Mouse (Mus musculus): ENCODE measurements at regions not wholly inside any gene's neighbourhood (a gene's known extent, or its start where the extent isn't known, plus 50 kb on each side); places are given as distances from the start of the nearest gene placed in this dataset.

DNA sequence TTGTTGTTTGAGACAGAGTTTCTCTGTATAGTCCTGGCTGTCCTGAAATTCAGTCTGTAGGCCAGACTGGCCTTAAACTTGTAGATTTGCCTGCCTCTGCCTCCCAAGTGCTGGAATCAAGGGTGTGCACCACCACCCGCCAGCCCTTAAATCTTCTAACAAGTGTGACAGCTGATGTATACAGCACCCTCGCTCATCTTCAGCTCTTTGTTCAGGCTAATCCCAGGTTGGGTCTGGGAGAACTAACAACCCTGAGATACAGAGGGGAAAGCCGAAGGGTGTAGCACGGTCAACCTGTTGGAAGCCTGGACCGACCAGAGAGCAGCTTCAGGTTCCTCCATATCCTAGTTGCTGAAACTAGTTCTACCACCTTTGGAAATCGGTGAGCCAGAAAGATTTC, 99.0 kb downstream of the Tmem30b start:
- in situ Hi-C loops (cut with MboI, MseI), result loop anchor here (5.0 kb wide), 1 partner anchor 345 kb away; no protein-coding TSS in a partner anchor

DNA sequence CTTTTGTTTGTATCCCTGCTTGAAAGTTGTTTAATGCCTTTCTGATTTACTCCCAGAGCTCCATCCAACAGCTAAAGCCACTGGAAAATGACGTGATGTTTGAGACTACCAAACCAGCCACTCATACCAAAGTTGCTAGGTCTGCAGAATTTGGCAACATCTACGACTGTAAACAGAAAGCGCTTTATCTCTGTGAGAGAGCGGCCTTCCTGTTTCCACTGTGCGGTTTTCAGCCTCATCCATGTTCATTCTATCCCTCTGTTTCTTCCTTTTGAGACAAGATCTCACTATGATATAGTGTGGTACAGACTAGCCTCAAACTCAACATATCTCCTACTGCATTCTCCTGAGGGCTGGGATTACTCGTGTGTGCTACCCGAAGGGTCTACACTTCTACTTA, 100.0 kb downstream of the Tmem30b start:
- in situ Hi-C loops (cut with MboI, MseI), result loop anchor here (5.0 kb wide), 1 partner anchor 344 kb away; no protein-coding TSS in a partner anchor

- in situ Hi-C loops (cut with MboI, MseI), result loop anchor here (5.0 kb wide), 1 partner anchor 343 kb away; no protein-coding TSS in a partner anchor
These were observed 100.6 kb downstream of the Tmem30b start for GRCm38 (mm10) chr12:73445562-73445961.

- in situ Hi-C loops (cut with MboI, MseI), result loop anchor here (5.0 kb wide), 1 partner anchor 343 kb away; no protein-coding TSS in a partner anchor
These were observed 101.1 kb downstream of the Tmem30b start for GRCm38 (mm10) chr12:73445128-73445527.

GRCm38 (mm10) chr12:73441326-73441725, 104.9 kb downstream of the Tmem30b start:
- in situ Hi-C loops (cut with MboI, MseI), result no loop called here

- in situ Hi-C loops (cut with MboI, MseI), result no loop called here
These were observed 111.5 kb downstream of the Tmem30b start for GRCm38 (mm10) chr12:73434684-73435083.

- in situ Hi-C loops (cut with MboI, MseI), result no loop called here
These were observed 113.6 kb downstream of the Tmem30b start for GRCm38 (mm10) chr12:73432546-73432945.

DNA sequence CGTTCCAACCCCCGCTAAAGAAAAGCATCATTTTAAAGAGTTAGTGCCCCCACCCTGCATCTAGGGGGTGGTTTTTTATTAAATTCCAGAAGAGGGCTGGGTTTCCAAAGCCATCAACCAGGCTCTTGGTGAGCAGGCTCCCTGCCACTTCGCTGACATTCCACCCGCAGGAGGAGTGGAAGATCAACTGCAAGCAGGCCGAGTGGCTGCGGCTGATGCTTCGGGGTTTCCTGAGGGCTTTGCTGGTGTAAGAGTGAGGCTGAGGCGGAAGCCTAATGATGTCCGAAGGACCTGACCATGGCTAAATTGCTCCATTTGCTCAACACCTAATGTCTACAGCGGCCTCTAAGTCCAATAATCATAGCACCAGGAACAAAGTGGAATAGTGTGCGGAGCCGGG, 118.0 kb downstream of the Tmem30b start:
- in situ Hi-C loops (cut with MboI, MseI), result no loop called here

DNA sequence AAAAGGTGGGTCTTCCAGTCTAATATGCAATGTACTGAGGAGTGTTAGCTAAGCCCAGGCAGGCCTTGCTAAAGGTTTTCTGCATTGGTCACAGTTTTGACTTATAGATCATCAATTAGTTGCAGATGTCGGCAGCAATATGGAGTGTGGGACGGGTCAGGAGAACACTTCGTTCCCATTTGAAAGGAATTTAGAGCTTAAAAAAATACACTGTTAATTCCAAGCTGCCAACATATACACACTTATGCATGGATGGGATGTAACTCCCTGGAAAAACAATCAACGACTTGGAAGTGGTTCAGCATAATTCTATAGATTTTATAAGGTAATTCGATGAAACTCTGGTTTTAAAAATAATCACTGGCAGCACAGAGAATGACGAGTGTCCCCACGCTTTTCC, 121.4 kb downstream of the Tmem30b start:
- in situ Hi-C loops (cut with MboI, MseI), result no loop called here

GRCm38 (mm10) chr12:73417101-73417500, 129.1 kb downstream of the Tmem30b start:
- in situ Hi-C loops (cut with MboI, MseI), result no loop called here

DNA sequence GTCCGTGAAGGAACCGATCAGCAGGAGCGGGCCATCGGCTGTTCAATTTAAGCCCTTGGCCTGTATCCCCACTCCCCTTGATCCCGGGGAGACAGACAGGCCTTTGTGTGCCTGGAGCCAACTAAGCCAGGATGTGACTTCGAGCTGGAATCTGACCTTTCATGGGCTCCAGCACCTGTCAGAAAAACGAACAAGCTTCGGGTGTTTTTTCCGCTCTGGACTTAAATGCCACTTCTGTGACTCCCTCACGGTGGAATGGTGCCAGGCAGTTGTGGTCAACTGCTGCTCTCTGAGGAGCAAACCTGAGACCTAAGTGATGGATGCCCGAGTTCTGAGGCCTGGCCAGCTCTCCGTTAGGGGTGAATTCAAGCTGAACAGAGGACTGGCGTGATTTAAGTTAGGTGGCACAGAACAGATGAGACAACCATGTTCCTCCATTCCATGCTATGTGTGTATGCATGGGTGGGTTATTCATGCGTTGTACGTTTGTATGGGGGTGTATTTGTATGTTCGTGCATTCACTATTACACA, 129.8 kb downstream of the Tmem30b start:
- in situ Hi-C loops (cut with MboI, MseI), result no loop called here

DNA sequence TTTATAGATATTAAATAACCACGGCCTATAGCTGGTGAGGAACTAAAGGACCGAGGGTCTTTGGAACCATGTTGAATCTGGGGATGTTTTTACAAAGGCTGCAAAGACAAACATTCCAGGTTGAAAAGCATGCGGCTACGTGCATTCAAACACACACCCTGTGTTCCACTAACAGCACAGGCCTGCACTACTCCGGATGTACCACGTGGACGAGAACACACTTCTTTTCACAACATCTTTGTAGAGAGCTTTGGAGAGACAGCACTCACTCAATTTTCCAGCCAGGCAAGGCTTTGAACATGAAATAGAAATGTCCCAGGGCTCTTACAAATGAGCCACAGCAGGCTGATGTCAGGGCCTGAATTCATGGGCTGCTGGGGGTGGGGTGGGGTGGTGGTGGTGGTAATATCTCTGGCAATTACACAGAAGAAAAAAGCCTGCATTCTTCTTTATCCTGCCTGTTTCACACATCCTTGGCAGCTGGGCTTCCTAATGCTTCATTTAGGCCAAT, 129.3 kb downstream of the Slc38a6 start:
- in situ Hi-C loops (cut with MboI, MseI), result no loop called here

DNA sequence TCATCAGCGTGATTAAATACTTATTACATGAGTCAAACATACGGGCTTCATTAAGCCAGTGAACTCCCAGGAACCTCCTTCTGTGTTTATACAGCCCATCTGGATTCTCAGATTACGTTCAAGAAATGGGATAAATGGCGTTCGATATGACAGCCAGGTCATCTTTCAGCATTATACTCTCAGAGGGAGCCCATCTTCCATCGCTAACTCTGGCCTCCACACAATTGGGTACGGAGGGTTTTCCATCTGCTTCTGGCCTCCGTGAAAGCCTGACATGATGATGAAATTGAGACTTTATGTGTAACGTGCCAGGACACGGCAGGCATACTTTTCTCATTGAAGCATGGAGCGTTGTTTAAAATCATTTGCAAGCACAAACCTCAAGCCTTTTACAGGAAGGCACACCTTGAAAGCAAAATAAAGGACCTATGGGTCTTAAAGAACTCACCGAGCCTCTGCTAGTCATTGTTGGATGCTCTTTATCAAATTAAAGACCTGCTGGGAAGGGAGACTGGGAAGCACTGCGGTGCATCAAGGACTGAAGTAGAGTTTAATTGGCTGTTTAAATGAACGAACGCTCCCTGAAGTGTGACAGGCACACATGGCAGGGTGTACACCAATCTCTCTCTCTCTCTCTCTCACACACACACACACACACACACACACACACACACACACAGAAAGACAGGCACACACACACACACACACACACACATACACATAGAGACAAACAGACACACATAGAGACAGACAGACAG, 127.0 kb downstream of the Slc38a6 start:
- in situ Hi-C loops (cut with MboI, MseI), result no loop called here

DNA sequence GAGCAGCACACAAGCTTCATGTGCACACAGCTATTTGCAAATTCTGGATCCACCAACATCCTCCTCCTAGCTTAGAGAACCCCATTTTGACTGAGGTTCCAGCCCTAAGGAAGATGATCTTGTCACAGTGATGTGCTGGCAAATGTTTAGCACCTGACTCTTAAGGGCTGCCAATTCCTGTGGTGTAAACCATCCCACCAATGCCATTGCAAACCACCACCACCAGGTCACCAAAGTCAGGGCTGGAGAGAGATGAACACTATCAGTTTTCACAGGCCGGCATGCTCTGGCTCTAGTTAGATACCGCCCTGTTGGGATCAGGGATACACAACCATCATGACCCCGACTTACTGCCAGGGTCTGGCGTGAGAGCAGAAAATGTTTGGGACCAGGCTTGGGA, 125.9 kb downstream of the Slc38a6 start:
- in situ Hi-C loops (cut with MboI, MseI), result no loop called here

GRCm38 (mm10) chr12:73410924-73411323, 124.3 kb downstream of the Slc38a6 start:
- in situ Hi-C loops (cut with MboI, MseI), result no loop called here

DNA sequence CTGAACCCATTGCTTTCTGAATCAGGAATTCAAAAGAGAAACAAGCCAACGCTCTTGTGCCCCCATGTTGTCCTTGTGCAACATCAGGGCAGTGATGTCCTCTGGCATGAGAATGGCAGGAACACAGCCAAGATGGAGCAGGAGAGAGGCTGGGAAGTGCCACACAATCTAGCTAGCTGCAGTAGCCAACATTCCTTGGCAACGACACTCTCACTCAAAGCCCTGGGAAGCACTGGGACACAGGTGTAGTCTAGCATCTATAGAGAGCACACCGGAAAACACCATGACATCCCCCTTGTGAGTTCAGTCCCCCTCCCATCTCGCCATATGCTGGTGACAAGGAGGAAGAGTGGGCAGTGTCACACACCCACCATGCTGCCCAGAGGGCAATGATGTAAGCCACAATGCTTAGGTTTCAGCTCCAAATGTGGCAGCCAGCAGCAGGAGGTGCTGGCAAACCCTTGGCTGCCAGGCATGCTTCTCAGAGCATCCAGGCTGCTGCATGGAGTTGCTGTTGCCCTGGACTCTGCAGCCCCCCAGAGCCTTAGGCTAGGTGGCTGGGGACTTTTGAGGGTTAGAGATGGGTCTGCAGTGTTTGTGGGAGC, 123.0 kb downstream of the Slc38a6 start:
- in situ Hi-C loops (cut with MboI, MseI), result no loop called here

GRCm38 (mm10) chr12:73408614-73409013, 122.0 kb downstream of the Slc38a6 start:
- in situ Hi-C loops (cut with MboI, MseI), result no loop called here

GRCm38 (mm10) chr12:73408165-73408564, 121.6 kb downstream of the Slc38a6 start:
- in situ Hi-C loops (cut with MboI, MseI), result no loop called here

- in situ Hi-C loops (cut with MboI, MseI), result no loop called here
These were observed 120.0 kb downstream of the Slc38a6 start for GRCm38 (mm10) chr12:73406556-73407087.

- in situ Hi-C loops (cut with MboI, MseI), result no loop called here
These were observed 119.0 kb downstream of the Slc38a6 start for GRCm38 (mm10) chr12:73405583-73405982.

DNA sequence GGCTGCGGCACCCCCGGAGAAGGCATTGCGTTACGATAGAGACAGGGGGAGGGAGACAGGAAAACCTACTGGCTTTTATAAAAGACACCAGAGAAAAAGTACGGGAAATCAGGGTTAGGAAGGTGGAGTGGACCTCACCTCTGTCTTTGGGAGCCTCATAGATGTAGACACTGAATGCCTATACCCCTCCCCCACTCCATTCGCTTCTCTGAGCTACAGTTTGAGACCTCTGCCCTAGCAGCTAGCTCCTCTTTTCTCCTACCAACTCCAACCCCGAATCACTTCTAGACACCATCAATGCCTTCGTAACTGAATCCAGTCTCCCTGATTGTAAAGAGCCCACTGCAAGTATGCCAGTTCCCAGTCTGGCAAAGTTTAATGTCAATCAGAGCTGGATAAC, 118.5 kb downstream of the Slc38a6 start:
- in situ Hi-C loops (cut with MboI, MseI), result no loop called here

DNA sequence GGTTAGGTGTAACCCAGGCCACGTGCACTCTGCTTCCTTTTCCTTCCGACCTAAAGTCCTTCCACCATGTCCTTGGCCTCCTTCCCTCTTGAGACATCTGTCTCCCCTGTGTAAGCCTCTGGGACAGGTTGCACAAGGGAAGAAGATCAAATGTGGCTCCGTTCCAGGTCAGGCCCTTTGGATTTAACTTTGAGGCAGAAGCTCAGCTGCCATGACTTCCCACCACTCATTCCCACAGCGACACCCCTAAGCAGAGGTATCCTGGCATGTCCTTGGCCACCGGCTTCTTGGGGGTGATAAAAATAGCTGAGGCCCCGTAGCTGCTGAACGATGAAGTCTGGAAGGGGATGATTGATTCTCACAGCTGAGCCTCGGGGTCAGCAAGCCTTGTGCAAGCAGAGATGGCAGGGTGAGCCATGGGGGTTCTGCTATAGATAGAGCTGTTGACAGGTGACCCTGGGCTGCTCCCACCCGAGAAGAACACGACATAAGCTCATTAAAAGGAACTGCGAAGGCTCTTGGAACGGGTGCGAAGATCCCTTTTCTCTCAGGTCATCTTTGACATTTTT, 117.4 kb downstream of the Slc38a6 start:
- in situ Hi-C loops (cut with MboI, MseI), result no loop called here
